Mouse (Mus musculus) forebrain, embryonic 16.5 days (tissue): Measurements from ENCODE around the gene Casp8. TPM values are rescaled to one million over a fixed set of nuclear protein-coding genes. Genes with fewer than 3 reads are reported as not detected.
"Not testable (repeated sequence)": the region's sequence is repeated elsewhere in the genome, so short reads cannot be mapped to it uniquely, and the experiment has no call there.

Source experiments
- ATAC-seq: fragments of 200-750 bp; cut with Nextera tagmentation; 2 replicates; pipeline ENCODE4 v1.8.0; 2017; ENCODE audit warnings: mild to moderate bottlenecking, moderate library complexity
- H3K27ac ChIP-seq: fragments of 300-500 bp; sonication (generic); 2 replicates; pipeline ENCODE4 v1.5.1; 2014; ENCODE audit warnings: low read length, control low read depth
- H3K27me3 ChIP-seq: fragments of 300-500 bp; sonication (generic); replicated peaks from 2 replicates; pipeline ENCODE4 v1.6.1; 2014; ENCODE audit warnings: low read length; ENCODE audit not compliant: control insufficient read depth, insufficient read depth
- H3K36me3 ChIP-seq: fragments of 300-500 bp; sonication (generic); 2 replicates; pipeline ENCODE4 v1.6.1; 2014; ENCODE audit not compliant: control insufficient read depth, insufficient read depth
- H3K4me1 ChIP-seq: fragments of 300-500 bp; sonication (generic); replicated peaks from 2 replicates; pipeline ENCODE4 v1.6.1; 2014; ENCODE audit warnings: low read length; ENCODE audit not compliant: control insufficient read depth, insufficient read depth
- H3K4me2 ChIP-seq: fragments of 300-500 bp; sonication (generic); 2 replicates; pipeline ENCODE4 v1.6.1; 2014; ENCODE audit warnings: mild to moderate bottlenecking, low read length, control low read depth
- H3K4me3 ChIP-seq: fragments of 300-500 bp; sonication (generic); replicated peaks from 2 replicates; pipeline ENCODE4 v1.5.1; 2014; ENCODE audit warnings: mild to moderate bottlenecking, low read length, control low read depth
- H3K9ac ChIP-seq: fragments of 300-500 bp; sonication (generic); replicated peaks from 2 replicates; pipeline ENCODE4 v1.6.1; 2014; ENCODE audit warnings: low read depth, low read length, control low read depth
- H3K9me3 ChIP-seq: fragments of 300-500 bp; sonication (generic); 2 replicates; pipeline ENCODE4 v1.6.1; 2016; ENCODE audit warnings: low read length; ENCODE audit not compliant: control insufficient read depth
- WGBS: fragments of 180-500 bp; shearing (Covaris S2); extraction: QIAGEN DNeasy Blood & Tissue Kit; methylation state at CpG from one replicate; pipeline ENCODE4 v1.1.7; 2014; 5-methylcytosine and 5-hydroxymethylcytosine counted together
- polyA plus RNA-seq: library from polyadenylated mRNA; unstranded; fragments of >200 nt; fragmentation: Nextera tagmentation; extraction: Ambion mirVana; gene quantifications from 2 replicates; pipeline ENCODE4 v1.2.1, GENCODE M21; 2015

The Casp8 gene
- polyA plus RNA-seq, 1 experiment from 2014 or later: 6.2 TPM

GRCm38 (mm10) chr1:58796059-58796363 lies 837 bp downstream of the Casp8 start:
- peak overlapping the region; percentile 81 for H3K4me2 ChIP-seq
- no peak overlapping the region for H3K9ac ChIP-seq
- no peak for ATAC-seq
- peak overlapping the region; percentile 45 for H3K4me3 ChIP-seq
- WGBS: 13% methylated on average over 3 of the region's 3 CpGs
- no peaks in the 10 kb centered on the region for H3K9me3 ChIP-seq
- H3K4me1 ChIP-seq: peaks cover 10% of the 10 kb centered on the region
- H3K36me3 ChIP-seq: no peaks in the 10 kb centered on the region
- H3K27ac ChIP-seq: no peak overlapping the region
- no peaks in the 10 kb centered on the region for H3K27me3 ChIP-seq

DNA sequence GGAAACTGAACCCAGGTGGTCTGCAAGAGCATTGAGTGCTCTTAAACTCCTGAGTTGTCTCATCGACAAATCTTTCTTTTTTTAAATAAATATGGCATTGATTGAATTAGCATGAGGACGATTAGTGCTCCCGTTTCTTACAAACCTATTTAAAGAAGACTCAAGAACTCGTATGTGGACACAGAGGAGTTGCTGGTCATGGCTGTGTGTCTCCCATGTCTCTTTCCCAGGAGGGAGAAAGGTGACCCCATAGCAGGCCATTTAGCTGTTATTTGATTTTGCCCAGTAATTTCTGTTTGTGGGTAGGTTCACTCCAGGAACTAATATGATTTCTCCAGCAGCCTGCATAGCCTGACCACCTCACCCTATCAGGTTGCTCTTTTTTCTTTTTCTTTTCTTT lies 1.7 kb downstream of the Casp8 start:
- Histone ChIP-seq H3K4me2 (no peak overlapping the region), H3K9ac (no peak overlapping the region), H3K36me3 (no peaks in the 10 kb centered on the region), H3K4me3 (no peak overlapping the region), H3K27ac (no peak overlapping the region), H3K9me3 (no peaks in the 10 kb centered on the region), H3K4me1 (peaks cover 10% of the 10 kb centered on the region), H3K27me3 (no peaks in the 10 kb centered on the region)
- 82% methylated on average over 4 of the region's 4 CpGs for WGBS
- no peak for ATAC-seq

GRCm38 (mm10) chr1:58797370-58797769 lies 2.2 kb downstream of the Casp8 start:
- H3K9me3 ChIP-seq: no peaks in the 10 kb centered on the region
- no peak overlapping the region for H3K4me3 ChIP-seq
- H3K4me1 ChIP-seq: peaks cover 10% of the 10 kb centered on the region
- WGBS: 89% methylated on average over 2 of the region's 2 CpGs
- H3K27ac ChIP-seq: no peak overlapping the region
- no peak overlapping the region for H3K9ac ChIP-seq
- no peak for ATAC-seq
- no peak overlapping the region for H3K4me2 ChIP-seq
- no peaks in the 10 kb centered on the region for H3K27me3 ChIP-seq
- no peaks in the 10 kb centered on the region for H3K36me3 ChIP-seq

- 90% methylated on average over 4 of the region's 4 CpGs for WGBS
- no peak overlapping the region for H3K27ac ChIP-seq
These were observed 3.7 kb downstream of the Casp8 start for GRCm38 (mm10) chr1:58798911-58799310.

DNA sequence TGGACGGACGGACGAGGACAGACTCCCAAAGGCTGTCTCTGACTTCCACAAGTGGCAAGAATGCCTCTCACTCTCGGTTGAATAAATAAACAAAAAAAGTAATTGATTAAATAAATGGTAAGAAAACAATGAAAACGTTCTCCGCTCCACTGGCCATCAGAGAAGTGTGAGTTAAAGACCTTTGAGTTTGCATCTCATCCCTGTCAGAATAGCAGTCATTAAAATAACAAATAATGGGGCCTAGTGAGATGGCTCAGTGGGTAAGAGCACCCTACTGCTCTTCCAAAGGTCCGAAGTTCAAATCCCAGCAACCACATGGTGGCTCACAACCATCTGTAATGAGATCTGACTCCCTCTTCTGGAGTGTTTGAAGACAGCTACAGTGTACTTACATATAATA lies 5.5 kb downstream of the Casp8 start:
- H3K9ac ChIP-seq, H3K27ac ChIP-seq, H3K4me1 ChIP-seq, H3K9me3 ChIP-seq, H3K4me3 ChIP-seq, H3K4me2 ChIP-seq, ATAC-seq, H3K36me3 ChIP-seq, H3K27me3 ChIP-seq: not testable (repeated sequence)
- 73% methylated on average over 7 of the region's 7 CpGs for WGBS

More at GRCm38 (mm10) chr1:58798911-58799310, 3.7 kb downstream of the Casp8 start:
- H3K9ac ChIP-seq: no peak overlapping the region
- H3K4me1 ChIP-seq: peaks cover 10% of the 10 kb centered on the region
- no peak overlapping the region for H3K4me3 ChIP-seq
- H3K36me3 ChIP-seq: no peaks in the 10 kb centered on the region
- H3K4me2 ChIP-seq: no peak overlapping the region
- no peak for ATAC-seq
- H3K9me3 ChIP-seq: no peaks in the 10 kb centered on the region
- H3K27me3 ChIP-seq: no peaks in the 10 kb centered on the region

DNA sequence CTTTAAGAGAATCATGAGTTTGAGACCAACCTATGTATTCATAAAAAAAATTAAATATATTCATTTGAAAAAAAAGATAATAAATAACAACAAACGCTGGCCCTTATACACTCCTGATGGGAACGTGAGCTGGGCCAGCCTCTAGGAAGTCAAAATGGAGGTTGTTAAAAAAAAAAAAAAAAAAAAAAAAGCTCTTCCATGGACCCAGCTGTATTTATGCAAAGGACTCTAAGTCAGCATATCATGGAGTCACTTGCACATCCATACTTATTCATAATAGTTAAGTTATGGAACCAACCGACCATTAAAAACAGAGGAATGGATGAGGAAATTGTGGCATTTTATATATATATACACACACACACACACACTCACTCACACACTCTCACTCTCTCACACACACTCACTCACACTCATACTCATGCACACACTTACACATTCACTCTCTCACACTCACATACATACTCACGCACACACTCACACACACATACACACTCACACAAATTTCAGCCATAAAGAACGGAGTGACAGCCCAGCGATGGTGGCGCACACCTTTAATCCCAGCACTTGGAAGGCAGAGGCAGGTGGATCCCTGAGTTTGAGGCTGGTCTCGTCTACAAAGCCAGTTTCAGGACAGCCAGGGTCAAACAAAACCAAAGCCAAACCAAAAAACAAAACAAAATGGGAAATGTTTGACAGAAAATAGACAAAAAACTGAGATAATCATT lies 6.5 kb downstream of the Casp8 start:
- Histone ChIP-seq H3K4me2 (no peak overlapping the region), H3K27me3 (no peaks in the 10 kb centered on the region), H3K9me3 (no peaks in the 10 kb centered on the region), H3K27ac (no peak overlapping the region), H3K4me1 (no peaks in the 10 kb centered on the region), H3K36me3 (no peaks in the 10 kb centered on the region), H3K9ac (no peak overlapping the region), H3K4me3 (no peak overlapping the region)
- 93% methylated on average over 8 of the region's 8 CpGs for WGBS
- no peak for ATAC-seq

- Histone ChIP-seq H3K9me3 (no peaks in the 10 kb centered on the region), H3K36me3 (no peaks in the 10 kb centered on the region), H3K27ac (no peak overlapping the region), H3K4me2 (no peak overlapping the region), H3K9ac (no peak overlapping the region), H3K4me3 (no peak overlapping the region), H3K4me1 (no peaks in the 10 kb centered on the region), H3K27me3 (no peaks in the 10 kb centered on the region)
- ATAC-seq: no peak
- 73% methylated on average over 18 of the region's 18 CpGs for WGBS
These were observed 7.4 kb downstream of the Casp8 start for GRCm38 (mm10) chr1:58802322-58803273.

DNA sequence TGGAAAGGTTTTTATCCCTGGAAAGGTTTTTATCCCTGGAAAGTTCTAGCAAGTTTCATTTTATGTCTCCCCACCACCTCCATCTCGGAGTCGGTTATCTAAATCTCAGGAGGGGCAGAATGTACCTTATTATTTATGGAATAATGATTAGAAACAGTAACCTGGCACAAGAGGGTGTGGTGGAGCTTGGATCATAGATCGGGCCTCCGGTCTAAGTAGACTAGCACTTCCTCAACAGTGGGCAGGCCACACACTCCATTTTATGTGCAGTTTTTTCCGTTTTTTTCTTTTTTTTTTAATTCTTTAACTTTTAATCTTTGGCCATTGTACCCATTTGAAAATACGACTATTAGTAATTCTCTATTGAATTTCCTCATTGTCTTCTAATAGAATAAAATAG lies 8.4 kb downstream of the Casp8 start:
- no peaks in the 10 kb centered on the region for H3K27me3 ChIP-seq
- WGBS: 92% methylated on average over 6 of the region's 6 CpGs
- no peaks in the 10 kb centered on the region for H3K36me3 ChIP-seq
- H3K27ac ChIP-seq: no peak overlapping the region
- no peak for ATAC-seq
- H3K9me3 ChIP-seq: no peaks in the 10 kb centered on the region
- H3K4me3 ChIP-seq: no peak overlapping the region
- H3K4me1 ChIP-seq: no peaks in the 10 kb centered on the region
- H3K4me2 ChIP-seq: no peak overlapping the region
- H3K9ac ChIP-seq: no peak overlapping the region

DNA sequence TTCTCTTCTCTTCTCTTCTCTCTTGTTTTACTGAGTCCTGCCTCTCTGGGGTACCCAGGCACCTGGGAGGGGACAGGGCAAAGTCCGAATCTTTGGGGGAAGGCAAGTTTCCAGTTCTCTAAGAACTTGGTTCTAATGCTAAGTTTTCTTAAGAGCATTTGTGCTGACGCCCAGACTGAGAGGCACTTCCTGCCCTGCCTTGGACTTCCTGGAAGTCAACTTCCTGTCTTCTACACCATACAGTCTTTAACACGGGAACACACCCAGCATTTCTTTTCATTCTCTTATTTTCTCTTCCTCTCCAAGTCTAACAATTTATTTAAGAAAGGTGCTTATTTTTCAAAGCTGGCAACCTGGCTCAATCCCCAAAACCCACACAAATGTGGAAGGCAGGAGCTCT lies 11.5 kb downstream of the Casp8 start:
- no peak overlapping the region for H3K4me2 ChIP-seq
- H3K36me3 ChIP-seq: no peaks in the 10 kb centered on the region
- H3K9ac ChIP-seq: no peak overlapping the region
- no peak overlapping the region for H3K27ac ChIP-seq
- H3K4me1 ChIP-seq: no peaks in the 10 kb centered on the region
- H3K27me3 ChIP-seq: no peaks in the 10 kb centered on the region
- H3K9me3 ChIP-seq: no peaks in the 10 kb centered on the region
- no peak for ATAC-seq
- H3K4me3 ChIP-seq: no peak overlapping the region
- WGBS: 71% methylated on average over 3 of the region's 3 CpGs
